Mouse (Mus musculus): ENCODE data around the gene Sdf2. TPM values are rescaled to one million over a fixed set of nuclear protein-coding genes. Genes with fewer than 3 reads are reported as not detected.
"Not testable (repeated sequence)": the region's sequence is repeated elsewhere in the genome, so short reads cannot be mapped to it uniquely, and the experiment has no call there.

The Sdf2 gene
- total and polyA plus RNA-seq, 3 experiments: 103 to 111 (median 104) TPM

DNA sequence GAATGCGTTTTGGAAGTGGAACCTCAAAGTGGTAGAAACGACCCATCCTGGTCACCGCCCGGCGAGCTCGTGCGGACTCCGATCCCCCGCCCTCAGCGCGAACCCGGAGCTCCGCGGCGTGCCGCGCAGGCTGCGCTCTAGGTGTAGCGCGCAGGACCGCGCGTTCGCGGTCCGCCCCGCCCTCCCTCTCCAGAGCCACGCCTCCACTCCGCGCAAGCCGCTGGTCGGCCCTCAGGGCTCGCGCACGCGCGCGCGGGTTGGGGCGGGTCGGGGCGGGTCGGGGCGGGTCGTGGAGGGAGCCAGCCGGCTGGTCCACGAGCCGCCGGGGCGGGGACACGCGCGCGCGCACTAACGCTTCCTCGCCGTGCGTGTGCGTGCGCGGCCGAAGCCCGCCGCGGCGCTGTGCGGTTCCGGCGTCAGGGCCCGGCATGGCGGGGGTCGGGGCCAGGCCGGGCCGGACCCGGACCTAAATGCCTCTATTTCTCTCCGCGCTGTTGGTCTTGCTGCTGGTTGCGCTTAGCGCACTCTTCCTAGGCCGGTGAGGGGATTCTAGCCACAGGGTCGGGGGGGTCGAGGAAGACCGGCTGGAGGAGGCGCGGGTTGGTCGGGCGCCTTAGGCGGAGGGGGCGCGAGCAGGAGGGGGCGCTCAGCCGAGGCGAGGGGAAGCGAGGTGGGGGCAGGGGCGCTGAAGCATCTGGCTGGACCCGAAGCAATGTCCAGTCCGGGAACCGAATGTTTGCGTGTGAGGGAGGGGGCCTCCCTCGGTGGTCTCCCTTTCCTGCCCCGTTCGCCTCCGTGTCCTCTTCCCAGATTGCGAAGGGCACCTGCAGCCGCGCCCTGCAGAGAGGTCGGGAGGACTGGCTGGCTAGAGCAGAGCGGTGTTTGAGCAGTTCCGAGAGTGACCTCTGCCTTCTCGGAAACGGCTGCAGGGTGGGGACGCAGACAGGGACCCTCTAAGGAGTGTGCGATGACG is 16.1 kb downstream of the Sdf2 start, which contains the start of gene 2610507B11Rik:
TSS of gene 2610507B11Rik (plus strand) at position 373 of the 973 bp plus-strand sequence.
- peak; percentile 96 for DNase-seq

DNA sequence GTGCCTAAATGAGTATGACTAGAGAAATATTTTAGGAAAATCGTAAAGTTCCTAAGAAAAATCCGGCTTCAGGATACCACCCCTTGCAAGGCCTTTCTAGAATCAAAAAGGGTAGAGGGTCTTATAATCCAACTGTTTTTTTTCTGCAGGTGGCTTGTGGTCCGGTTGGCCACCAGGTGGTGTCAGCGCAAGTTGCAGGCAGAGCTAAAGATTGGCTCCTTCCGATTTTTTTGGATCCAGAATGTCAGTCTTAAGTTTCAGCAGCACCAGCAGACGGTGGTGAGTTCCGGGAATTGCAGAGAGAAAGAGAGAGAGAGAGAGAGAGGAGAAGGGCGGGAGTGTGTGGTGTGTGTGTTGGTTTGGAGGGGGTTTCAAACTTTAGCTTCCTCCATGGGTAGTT is 17.0 kb downstream of the Sdf2 start:
- peak; percentile 52 for DNase-seq

DNA sequence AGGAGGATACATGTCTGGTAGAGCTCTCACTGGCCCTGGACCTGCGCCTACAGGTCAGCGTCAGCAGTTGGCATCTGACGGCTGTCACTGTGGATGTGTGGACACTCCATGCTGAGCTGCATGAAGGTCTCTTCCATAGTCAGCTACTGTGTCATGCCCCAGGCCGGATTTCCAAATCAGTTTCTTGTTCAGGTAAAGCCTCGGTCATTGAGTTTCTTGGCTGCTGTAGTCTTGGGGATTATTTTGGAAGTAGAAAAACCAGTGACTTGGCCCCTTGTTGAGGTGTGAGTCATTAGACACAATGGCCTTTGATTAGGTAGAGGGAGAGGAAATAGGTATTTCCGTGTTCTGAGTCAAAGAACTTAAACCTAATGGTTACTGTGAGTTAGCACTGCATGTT is 20.0 kb downstream of the Sdf2 start:
- no peak for DNase-seq

DNA sequence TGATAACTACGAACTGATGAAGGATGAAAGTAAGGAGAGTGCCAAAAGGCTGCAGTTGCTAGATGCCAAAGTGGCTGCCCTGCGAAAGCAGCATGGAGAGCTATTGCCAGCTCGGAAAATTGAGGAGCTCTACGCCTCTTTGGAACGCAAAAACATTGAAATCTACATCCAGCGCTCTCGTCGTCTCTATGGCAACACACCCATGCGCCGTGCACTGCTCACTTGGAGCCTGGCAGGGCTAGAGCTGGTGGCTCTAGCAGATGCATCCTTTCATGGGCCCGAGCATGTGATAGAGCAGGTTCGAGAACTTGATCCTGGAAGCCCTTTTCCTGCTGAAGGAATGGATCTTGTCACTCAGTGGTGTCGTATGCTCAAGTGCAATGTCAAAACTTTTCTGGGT is 26.4 kb downstream of the Sdf2 start:
- no peak for DNase-seq

DNA sequence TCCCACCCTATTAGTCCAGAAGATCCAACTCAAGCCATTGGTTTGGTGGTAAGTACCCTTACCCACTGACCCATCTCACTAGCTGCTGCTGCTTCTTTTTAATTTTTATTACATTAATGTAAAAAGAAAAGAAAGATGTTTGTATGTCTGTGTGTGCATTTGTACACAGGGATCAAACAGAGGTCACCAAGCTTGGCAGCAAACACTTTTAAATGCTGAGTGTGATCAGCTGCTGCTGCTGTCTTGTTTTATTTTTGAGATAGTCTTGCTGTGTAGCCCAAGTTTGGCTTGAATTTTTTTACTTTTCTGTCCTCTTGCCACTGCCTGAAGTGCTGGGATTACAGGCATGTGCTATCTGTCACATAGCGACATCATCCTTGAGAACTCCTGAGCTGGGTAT is 30.1 kb downstream of the Sdf2 start:
- DNase-seq: no peak

DNA sequence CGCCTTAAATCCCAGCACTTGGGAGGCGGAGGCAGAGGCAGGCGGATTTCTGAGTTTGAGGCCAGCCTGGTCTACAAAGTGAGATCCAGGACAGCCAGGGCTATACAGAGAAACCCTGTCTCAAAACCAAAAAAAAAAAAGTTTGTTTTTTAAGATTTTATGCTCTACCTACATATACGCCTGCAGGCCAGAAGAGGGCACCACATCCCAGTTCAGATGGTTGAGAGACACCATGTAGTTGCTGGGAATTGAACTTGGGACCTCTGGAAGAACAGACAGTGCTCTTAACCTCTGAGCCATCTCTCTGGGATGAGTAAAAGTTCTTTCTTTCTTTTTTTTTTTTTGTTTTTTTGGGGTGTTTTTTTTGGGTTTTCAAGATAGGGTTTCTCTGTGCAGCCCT is 30.6 kb downstream of the Sdf2 start:
- not testable (repeated sequence) for DNase-seq

DNA sequence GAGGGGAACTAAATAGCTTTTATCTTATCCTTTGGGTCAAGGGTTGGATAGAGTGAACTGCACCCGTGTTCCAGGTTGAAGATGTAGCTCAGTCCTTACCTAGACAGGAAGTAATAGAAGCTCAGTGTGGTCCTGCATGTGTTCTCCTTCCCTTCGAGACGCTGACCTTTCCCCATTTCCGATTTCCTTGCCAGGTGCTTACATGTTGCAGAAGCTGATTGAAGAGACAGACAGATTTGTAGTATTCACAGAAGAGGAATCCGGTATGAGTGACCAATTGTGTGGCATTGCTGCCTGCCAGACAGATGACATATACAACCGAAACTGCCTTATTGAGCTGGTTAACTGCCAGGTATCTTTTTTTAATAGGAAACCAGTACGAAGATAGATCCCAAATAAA is 33.3 kb downstream of the Sdf2 start:
- DNase-seq: no peak

DNA sequence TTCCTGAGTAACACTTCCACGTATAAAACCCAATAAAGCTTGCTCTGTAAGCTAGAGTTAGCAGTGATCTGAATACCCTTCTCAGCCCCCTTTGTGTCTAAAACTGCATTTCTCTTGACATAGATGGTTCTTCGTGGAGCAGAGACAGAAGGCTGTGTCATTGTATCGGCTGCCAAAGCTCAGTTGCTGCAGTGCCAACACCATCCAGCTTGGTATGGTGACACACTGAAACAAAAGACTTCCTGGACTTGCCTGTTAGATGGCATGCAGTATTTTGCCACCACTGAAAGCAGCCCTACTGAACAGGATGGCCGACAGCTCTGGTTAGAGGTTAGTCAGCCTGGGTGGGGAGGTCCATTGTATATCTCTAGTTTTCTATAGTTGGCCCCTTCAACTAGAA is 34.0 kb downstream of the Sdf2 start:
- no peak for DNase-seq

DNA sequence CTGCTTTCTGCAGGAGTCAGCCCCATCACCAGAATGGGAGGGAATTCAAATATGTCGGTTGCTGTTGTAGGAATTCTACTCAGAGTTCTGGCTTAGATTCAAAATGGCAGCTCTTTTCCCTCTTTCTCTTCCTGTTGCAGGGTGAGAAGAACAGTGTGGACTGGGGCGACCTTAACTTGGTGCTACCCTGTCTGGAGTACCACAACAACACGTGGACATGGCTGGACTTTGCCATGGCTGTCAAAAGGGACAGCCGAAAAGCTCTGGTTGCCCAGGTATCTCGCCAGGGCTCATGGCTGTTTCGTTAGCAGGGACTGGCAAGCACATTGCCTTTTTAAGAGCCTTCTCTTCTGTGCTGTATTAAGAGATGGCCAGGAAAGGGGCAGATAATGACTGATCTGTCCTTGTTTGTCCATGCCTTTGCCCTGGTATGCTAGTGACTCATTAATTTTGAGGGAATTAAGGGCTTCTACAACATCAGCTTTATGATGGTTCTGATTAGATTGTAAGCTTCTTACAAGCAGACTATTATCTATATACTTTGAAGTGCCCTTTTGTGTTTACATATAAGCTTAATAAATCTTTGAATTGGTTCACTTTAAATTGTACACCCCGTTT is 43.7 kb downstream of the Sdf2 start:
- DNase-seq: no peak

DNA sequence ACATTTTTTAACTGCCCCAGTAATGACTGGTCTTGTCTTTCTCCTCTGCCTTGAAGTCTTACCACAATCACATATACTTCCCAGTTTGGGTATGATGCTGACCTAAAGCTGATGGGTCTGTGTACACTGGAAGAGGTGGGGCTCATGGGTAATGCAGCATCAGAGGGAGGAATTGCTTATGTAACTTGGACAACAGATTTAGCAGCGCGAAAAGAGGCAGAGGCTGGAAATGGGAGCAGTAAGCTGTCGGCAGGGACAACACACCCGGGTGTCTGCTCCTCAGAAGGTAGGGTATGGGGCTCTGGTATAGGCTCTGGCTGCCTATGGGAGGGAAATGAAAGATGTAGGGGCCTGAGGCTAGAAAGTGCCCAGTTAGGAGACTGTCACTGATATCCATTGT is 45.1 kb downstream of the Sdf2 start, which contains the start of gene BC030499:
TSS of gene BC030499 (plus strand) at position 188 of the 400 bp plus-strand sequence.
- DNase-seq: no peak

DNA sequence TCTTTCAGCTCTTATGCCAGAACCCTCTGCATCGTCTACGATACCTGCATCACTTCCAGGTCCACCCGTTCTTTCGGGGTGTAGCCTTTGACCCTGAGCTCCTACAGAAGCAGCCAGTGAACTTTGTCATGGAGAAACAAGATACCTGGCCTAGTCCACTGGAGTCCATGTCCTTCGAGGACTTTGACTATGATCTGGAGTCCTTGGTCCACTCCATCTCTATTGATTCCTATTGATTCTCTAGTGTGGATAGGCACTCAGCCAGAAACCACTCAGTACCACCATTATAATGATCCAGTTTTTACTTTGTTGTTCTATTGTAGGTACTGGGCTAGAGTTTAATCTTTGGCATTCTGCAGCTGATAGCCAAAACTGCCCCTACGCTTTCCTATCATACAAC is 49.0 kb downstream of the Sdf2 start:
- DNase-seq: no peak

DNA sequence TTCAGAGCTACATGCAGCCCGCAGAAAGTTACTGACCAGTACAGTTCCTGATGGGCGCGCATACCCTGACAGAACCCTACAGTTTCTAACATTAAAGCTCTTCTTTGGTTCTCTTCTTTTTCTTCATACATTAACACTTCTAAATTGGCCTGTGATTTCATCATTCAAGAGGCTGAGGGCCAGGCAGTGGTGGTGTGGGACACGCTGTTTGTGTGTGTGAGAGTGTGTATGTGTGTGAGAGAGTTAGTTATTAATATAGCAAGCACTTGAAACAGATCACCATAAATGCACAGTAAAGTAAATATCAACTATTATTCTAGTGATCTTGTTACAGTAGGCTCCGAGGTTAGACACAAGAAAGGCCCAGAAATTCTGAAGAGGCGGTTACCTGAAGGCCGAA is 55.4 kb downstream of the Sdf2 start:
- no peak for DNase-seq

DNA sequence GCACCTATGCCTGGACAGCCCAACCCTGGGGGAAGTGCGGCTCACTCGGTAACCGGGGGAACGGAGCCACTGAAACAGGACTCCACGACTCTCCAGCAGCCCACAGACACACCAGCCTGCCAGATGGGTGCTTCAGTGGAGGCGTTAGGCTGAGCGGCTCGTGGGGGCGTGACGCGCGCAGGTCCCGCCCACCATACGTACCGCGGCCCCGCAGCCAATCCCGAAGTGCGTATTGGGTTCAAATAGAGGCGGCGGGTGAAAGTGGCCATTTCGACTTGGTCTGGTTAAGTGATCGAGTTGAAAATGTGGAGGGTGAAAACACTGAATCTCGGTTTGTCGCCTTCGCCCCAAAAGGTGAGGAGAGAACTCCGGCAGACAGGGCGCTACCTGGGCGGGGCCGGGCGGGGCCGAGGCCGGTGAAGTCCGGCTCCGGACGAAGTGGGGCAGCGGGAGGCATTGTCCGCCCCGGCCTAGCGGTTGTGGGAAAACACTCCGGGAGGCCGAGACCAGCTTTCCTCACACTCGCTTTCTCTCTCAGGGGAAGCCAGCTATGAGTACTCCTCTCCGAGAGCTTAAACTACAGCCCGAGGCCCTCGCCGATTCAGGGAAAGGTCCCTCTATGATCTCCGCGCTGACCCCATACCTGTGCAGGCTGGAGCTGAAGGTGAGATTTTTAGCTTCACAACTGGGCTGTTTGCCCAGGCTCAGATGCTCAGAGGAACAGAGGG is 56.0 kb downstream of the Sdf2 start, which contains the start of gene Spag5:
TSS of gene Spag5 (plus strand) at position 173 of the 728 bp plus-strand sequence.
- peak; percentile 94 for DNase-seq

Other genes starting within 250 kb of the Sdf2 start
- gene Dhrs13, start 213.5 kb upstream of the Sdf2 start, total RNA-seq (2021): 10 to 100 TPM in 1 of 2 experiments, 1 to 10 TPM in 1; 8.9 to 17.3 TPM
- gene Dhrs13, start 213.5 kb upstream of the Sdf2 start, polyA plus RNA-seq (2012; rRNA removed): 20.3 and 26.3 TPM in 2 replicates
- gene Flot2, start 207.8 kb upstream of the Sdf2 start, total RNA-seq (2021): 10 to 100 TPM; 85.6 to 88.9 TPM
- gene Flot2, start 207.8 kb upstream of the Sdf2 start, polyA plus RNA-seq (2012; rRNA removed): 144 and 179 TPM in 2 replicates
- 10 to 100 TPM; 30.1 to 35.0 TPM for gene Eral1, start 165.4 kb upstream of the Sdf2 start, total RNA-seq (2021)
- gene Eral1, start 165.4 kb upstream of the Sdf2 start, polyA plus RNA-seq (2012; rRNA removed): 42.0 and 49.7 TPM in 2 replicates
- gene Fam222b, start 151.1 kb upstream of the Sdf2 start, total RNA-seq (2021): 10 to 100 TPM; 19.7 to 24.2 TPM
- 38.4 and 41.7 TPM in 2 replicates for gene Fam222b, start 151.1 kb upstream of the Sdf2 start, polyA plus RNA-seq (2012; rRNA removed)
- gene Traf4, start 80.2 kb upstream of the Sdf2 start, total RNA-seq (2021): 10 to 100 TPM; 29.8 to 31.2 TPM
- 128 and 131 TPM in 2 replicates for gene Traf4, start 80.2 kb upstream of the Sdf2 start, polyA plus RNA-seq (2012; rRNA removed)
- gene Nek8, start 69.1 kb upstream of the Sdf2 start, total RNA-seq (2021): 10 to 100 TPM in 1 of 2 experiments, 1 to 10 TPM in 1; 6.5 to 12.1 TPM
- 26.7 and 30.5 TPM in 2 replicates for gene Nek8, start 69.1 kb upstream of the Sdf2 start, polyA plus RNA-seq (2012; rRNA removed)
- 10 to 100 TPM; 40.4 to 61.5 TPM for gene Tlcd1, start 69.0 kb upstream of the Sdf2 start, total RNA-seq (2021)
- gene Tlcd1, start 69.0 kb upstream of the Sdf2 start, polyA plus RNA-seq (2012; rRNA removed): 319 and 423 TPM in 2 replicates
- 1,000 to 10,000 TPM; 1,792 to 2,242 TPM for gene Rpl23a, start 62.2 kb upstream of the Sdf2 start, total RNA-seq (2021)
- gene Rpl23a, start 62.2 kb upstream of the Sdf2 start, polyA plus RNA-seq (2012; rRNA removed): 21.4 and 29.1 TPM in 2 replicates
- gene Rab34, start 57.3 kb upstream of the Sdf2 start, total RNA-seq (2021): 10 to 100 TPM; 64.7 to 99.1 TPM
- gene Rab34, start 57.3 kb upstream of the Sdf2 start, polyA plus RNA-seq (2012; rRNA removed): 240 and 334 TPM in 2 replicates
- 10 to 100 TPM; 20.5 to 24.4 TPM for gene Proca1, start 52.4 kb upstream of the Sdf2 start, total RNA-seq (2021)
- gene Proca1, start 52.4 kb upstream of the Sdf2 start, polyA plus RNA-seq (2012; rRNA removed): 1.2 and 1.6 TPM in 2 replicates
- 10 to 100 TPM; 57.5 to 76.7 TPM for gene Supt6, start 241 bp downstream of the Sdf2 start, total RNA-seq (2021)
- gene Supt6, start 241 bp downstream of the Sdf2 start, polyA plus RNA-seq (2012; rRNA removed): 23.2 and 31.3 TPM in 2 replicates
- 100 to 1,000 TPM; 165 to 168 TPM for gene 2610507B11Rik, start 16.0 kb downstream of the Sdf2 start, total RNA-seq (2021)
- 80.0 and 91.9 TPM in 2 replicates for gene 2610507B11Rik, start 16.0 kb downstream of the Sdf2 start, polyA plus RNA-seq (2012; rRNA removed)
- under 1 TPM in 1 of 2 experiments, not detected in 1; 0.61 TPM for gene BC030499, start 45.1 kb downstream of the Sdf2 start, total RNA-seq (2021)
- 0.07 and 0.08 TPM in 2 replicates for gene BC030499, start 45.1 kb downstream of the Sdf2 start, polyA plus RNA-seq (2012; rRNA removed)
- gene Spag5, start 55.8 kb downstream of the Sdf2 start, total RNA-seq (2021): 1 to 10 TPM; 3.0 to 4.1 TPM
- gene Spag5, start 55.8 kb downstream of the Sdf2 start, polyA plus RNA-seq (2012; rRNA removed): 1.9 and 3.6 TPM in 2 replicates
- gene Aldoc, start 77.2 kb downstream of the Sdf2 start, total RNA-seq (2021): 10 to 100 TPM; 25.1 to 28.0 TPM
- gene Aldoc, start 77.2 kb downstream of the Sdf2 start, polyA plus RNA-seq (2012; rRNA removed): 15.7 and 26.0 TPM in 2 replicates
- gene Pigs, start 82.7 kb downstream of the Sdf2 start, total RNA-seq (2021): 10 to 100 TPM; 57.3 to 61.3 TPM
- gene Pigs, start 82.7 kb downstream of the Sdf2 start, polyA plus RNA-seq (2012; rRNA removed): 161 and 184 TPM in 2 replicates
- gene Unc119, start 97.7 kb downstream of the Sdf2 start, total RNA-seq (2021): 10 to 100 TPM; 35.3 to 44.1 TPM
- 60.4 and 65.4 TPM in 2 replicates for gene Unc119, start 97.7 kb downstream of the Sdf2 start, polyA plus RNA-seq (2012; rRNA removed)
- under 1 TPM; 0.29 to 0.41 TPM for gene Foxn1, start 140.8 kb downstream of the Sdf2 start, total RNA-seq (2021)
- 0.27 and 0.35 TPM in 2 replicates for gene Foxn1, start 140.8 kb downstream of the Sdf2 start, polyA plus RNA-seq (2012; rRNA removed)
- gene Slc13a2, start 176.5 kb downstream of the Sdf2 start, total RNA-seq (2021): not detected
- 0.20 and 0.22 TPM in 2 replicates for gene Slc13a2, start 176.5 kb downstream of the Sdf2 start, polyA plus RNA-seq (2012; rRNA removed)
- 10 to 100 TPM; 41.5 to 60.9 TPM for gene Slc46a1, start 220.0 kb downstream of the Sdf2 start, total RNA-seq (2021)
- gene Slc46a1, start 220.0 kb downstream of the Sdf2 start, polyA plus RNA-seq (2012; rRNA removed): 111 TPM in 2 replicates